Mouse (Mus musculus) ES-Bruce4 (cell line): ENCODE measurements around the gene Prima1. TPM values are rescaled to one million over a fixed set of nuclear protein-coding genes. Genes with fewer than 3 reads are reported as not detected.

Experiments used
- H3K27ac ChIP-seq: 2 replicates; pipeline ENCODE4 v1.5.1; 2012; ENCODE audit warnings: low read length, inconsistent platforms; ENCODE audit not compliant: insufficient read depth
- H3K27me3 ChIP-seq: 2 replicates; pipeline ENCODE4 v1.6.1; 2012; ENCODE audit warnings: mild to moderate bottlenecking, low read length, inconsistent platforms; ENCODE audit not compliant: control insufficient read depth, poor library complexity, insufficient read depth, severe bottlenecking
- H3K36me3 ChIP-seq: 2 replicates; pipeline ENCODE4 v1.6.1; 2012; ENCODE audit warnings: inconsistent platforms, mild to moderate bottlenecking, low read length, moderate library complexity; ENCODE audit not compliant: control insufficient read depth, poor library complexity, insufficient read depth, severe bottlenecking
- H3K4me1 ChIP-seq: one replicate; pipeline ENCODE4 v1.8.1; 2011; ENCODE audit warnings: low read length; ENCODE audit not compliant: control insufficient read depth, insufficient read depth
- H3K4me3 ChIP-seq: 2 replicates; pipeline ENCODE4 v1.5.1; 2011; ENCODE audit warnings: low read depth, mild to moderate bottlenecking, low read length
- H3K9ac ChIP-seq: 2 replicates; pipeline ENCODE4 v1.6.1; 2012; ENCODE audit warnings: low read depth, mild to moderate bottlenecking, inconsistent platforms; ENCODE audit not compliant: poor library complexity, severe bottlenecking
- H3K9me3 ChIP-seq: replicated peaks from 2 replicates; pipeline ENCODE4 v1.6.1; 2012; ENCODE audit warnings: mild to moderate bottlenecking, low read length, inconsistent platforms; ENCODE audit not compliant: control insufficient read depth, poor library complexity, insufficient read depth, severe bottlenecking
- CTCF ChIP-seq: IDR thresholded peaks from one replicate; pipeline ENCODE4 v1.8.1; 2011; ENCODE audit warnings: low read depth, low read length
- EP300 ChIP-seq: IDR thresholded peaks from 2 replicates; pipeline ENCODE4 v1.6.1; 2011; ENCODE audit warnings: low read depth, low read length; ENCODE audit not compliant: insufficient read depth
- POLR2A ChIP-seq: IDR thresholded peaks from one replicate; pipeline ENCODE4 v1.8.1; 2011; ENCODE audit warnings: low read length; ENCODE audit not compliant: insufficient read depth
- polyA plus RNA-seq: library from polyadenylated mRNA; stranded (reverse); fragments of >200 nt; gene quantifications from 2 replicates; pipeline ENCODE4 v1.2.4, GENCODE M21; 2011; ENCODE audit warnings: low read depth; ENCODE audit not compliant: missing spikeins, insufficient read depth, insufficient read length

Prima1 gene
- polyA plus RNA-seq, 1 experiment, result not detected

DNA sequence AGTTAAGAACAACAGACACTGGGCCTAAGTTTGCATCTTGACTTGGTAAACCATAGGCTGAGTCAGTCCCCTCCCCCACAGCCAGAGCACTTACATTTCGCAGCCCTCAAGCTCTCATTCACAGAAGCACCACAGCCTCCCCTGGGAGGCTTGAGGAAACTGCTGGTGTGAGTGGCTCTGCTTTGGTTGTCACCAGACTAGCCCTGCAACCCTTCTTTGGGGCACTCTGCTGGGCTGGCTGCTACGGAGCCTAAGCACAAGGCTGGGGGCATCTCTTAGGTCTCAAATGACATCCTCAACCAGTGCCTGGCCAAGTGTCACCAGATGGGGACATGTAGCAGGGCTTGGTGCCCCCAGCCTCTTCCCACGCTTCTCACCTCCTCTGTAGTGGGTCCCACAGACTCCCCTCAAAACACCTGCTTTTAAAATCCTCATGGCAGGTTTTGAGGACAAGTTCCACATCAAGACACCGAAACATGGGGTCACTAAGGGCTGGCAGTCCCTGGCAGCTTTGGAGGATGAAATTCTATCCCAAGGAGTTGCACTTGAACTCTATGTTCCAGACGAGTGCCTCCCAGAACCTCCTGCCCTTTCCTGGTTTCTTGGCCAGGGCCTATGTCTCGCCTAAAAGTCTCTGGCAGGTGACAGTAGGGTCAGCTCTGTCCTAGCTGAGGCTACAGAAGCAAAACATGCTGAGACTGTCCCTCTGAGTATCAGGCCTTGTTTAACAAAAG is 25.9 kb downstream of the Prima1 start:
- H3K27me3 ChIP-seq, result no peaks in the 10 kb centered on the region
- no peak for TF ChIP-seq POLR2A
- TF ChIP-seq EP300, result no peak
- TF ChIP-seq CTCF, result no peak
- no peak overlapping the region for H3K4me3 ChIP-seq
- H3K4me1 ChIP-seq, result no peaks in the 10 kb centered on the region
- H3K36me3 ChIP-seq, result no peaks in the 10 kb centered on the region
- H3K27ac ChIP-seq, result no peak overlapping the region
- H3K9me3 ChIP-seq, result no peaks in the 10 kb centered on the region
- H3K9ac ChIP-seq, result no peak overlapping the region

DNA sequence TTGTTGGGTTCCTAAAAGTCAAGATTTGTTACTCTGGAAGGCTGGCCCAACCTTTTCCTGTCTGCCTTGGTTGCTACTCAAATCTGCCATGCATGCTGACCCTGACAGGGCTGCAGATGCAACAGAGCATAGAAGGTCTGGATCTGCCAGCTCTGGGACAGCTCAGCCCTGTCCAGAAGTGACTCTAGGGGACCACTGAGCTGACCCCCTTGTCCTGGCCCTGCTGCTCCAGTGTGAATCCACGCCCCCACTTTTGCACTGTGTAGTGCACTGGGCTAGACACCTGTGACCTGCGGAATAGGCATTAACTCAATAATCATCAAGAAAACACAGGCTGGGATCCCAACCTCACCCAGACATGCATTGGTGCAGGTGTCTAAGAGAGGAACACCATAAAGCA is 27.2 kb downstream of the Prima1 start:
- no peak overlapping the region for H3K9ac ChIP-seq
- H3K9me3 ChIP-seq, result no peaks in the 10 kb centered on the region
- H3K36me3 ChIP-seq, result no peaks in the 10 kb centered on the region
- H3K27ac ChIP-seq, result no peak overlapping the region
- H3K4me3 ChIP-seq, result no peak overlapping the region
- TF ChIP-seq POLR2A (no peak), EP300 (no peak), CTCF (no peak)
- no peaks in the 10 kb centered on the region for H3K27me3 ChIP-seq
- no peaks in the 10 kb centered on the region for H3K4me1 ChIP-seq

DNA sequence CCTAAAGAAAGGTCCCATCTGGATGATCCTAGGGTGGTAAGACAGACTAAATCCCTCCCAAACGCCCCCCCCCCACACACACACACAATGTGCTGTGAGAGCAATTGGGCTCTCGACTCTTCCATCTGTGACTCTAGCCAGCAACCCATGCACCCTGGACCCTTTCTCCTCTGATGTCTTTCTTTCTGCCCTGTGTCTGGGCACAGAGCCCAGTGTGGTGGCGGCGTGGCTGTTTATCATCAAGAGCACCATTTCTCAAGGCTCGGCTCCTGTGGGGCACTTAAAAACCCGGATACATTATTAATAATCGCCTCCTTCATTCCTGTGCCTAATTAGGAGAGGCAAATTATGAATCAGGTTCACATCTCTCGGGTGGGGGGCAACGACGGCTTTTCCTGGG is 27.7 kb downstream of the Prima1 start:
- no peak overlapping the region for H3K27ac ChIP-seq
- no peaks in the 10 kb centered on the region for H3K4me1 ChIP-seq
- TF ChIP-seq EP300, result no peak
- H3K36me3 ChIP-seq, result no peaks in the 10 kb centered on the region
- no peak overlapping the region for H3K9ac ChIP-seq
- no peaks in the 10 kb centered on the region for H3K9me3 ChIP-seq
- H3K27me3 ChIP-seq, result no peaks in the 10 kb centered on the region
- no peak overlapping the region for H3K4me3 ChIP-seq

DNA sequence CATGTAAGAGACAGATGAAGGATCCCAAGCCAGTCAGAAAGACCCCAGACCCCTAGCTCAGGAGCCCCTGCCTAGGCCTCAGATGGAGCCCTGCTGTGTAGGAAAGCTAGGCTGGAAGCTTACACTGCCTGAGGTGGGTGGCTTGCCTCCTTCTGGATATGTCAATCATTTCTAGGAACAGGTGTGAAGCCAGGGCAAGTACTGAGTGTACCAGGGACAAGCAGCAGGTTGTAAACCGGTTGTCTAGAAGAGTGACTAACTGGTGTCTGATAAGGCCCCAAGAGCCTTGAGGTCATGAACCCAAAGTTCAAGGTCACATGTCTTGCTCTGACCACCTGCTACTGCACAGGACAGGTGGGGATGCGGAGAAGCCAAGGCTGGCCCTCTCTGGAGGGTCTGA is 28.4 kb downstream of the Prima1 start:
- H3K36me3 ChIP-seq, result no peaks in the 10 kb centered on the region
- no peaks in the 10 kb centered on the region for H3K27me3 ChIP-seq
- H3K9me3 ChIP-seq, result no peaks in the 10 kb centered on the region
- TF ChIP-seq EP300 (no peak), POLR2A (no peak), CTCF (no peak)
- H3K9ac ChIP-seq, result no peak overlapping the region
- H3K4me3 ChIP-seq, result no peak overlapping the region
- H3K4me1 ChIP-seq, result no peaks in the 10 kb centered on the region
- no peak overlapping the region for H3K27ac ChIP-seq

DNA sequence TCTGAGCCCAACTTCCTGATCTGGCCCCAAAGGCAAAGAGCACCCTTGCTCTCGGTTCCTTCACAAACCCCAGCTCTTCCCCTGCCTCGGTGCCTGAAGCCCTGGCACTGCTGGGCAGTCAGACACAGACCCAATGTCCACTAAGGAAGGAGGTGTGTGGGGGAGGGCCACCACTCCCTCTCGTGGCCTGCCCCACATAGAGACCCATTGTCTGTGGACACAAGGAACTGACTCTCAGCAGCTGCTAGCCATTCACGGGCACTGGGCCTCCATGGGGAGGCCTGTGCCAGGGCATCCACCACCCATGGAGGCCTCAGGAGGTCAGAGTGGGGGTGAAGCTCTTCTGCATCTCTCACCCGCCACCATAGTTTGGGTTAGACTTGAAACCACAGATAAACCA is 30.9 kb downstream of the Prima1 start:
- H3K9me3 ChIP-seq, result no peaks in the 10 kb centered on the region
- H3K4me3 ChIP-seq, result no peak overlapping the region
- H3K27ac ChIP-seq, result no peak overlapping the region
- no peaks in the 10 kb centered on the region for H3K4me1 ChIP-seq
- no peaks in the 10 kb centered on the region for H3K36me3 ChIP-seq
- TF ChIP-seq POLR2A, result no peak
- no peaks in the 10 kb centered on the region for H3K27me3 ChIP-seq
- H3K9ac ChIP-seq, result no peak overlapping the region

DNA sequence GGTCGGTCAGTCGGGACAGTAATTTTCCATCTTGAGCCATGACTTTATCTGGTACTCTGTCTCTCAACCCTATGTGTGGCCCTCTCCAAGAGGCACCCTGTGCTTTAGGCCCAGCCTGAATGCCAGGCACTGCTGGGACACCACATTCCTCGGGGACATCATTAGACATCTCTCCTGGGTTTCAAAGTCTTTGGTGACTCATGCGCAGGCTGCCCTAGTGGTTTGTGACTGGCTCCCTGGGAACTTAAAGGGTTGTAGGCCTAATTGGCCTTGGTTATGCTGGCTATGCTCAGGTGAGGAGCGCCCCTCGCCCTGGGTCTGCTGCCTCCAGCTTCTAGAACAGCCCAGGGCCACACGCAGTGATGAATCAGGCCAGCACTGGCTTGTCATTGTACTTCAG is 32.4 kb downstream of the Prima1 start:
- no peak for TF ChIP-seq CTCF
- no peak for TF ChIP-seq POLR2A
- no peak for TF ChIP-seq EP300
- Histone ChIP-seq H3K9me3 (no peaks in the 10 kb centered on the region), H3K27ac (no peak overlapping the region), H3K36me3 (no peaks in the 10 kb centered on the region), H3K27me3 (no peaks in the 10 kb centered on the region), H3K4me3 (no peak overlapping the region), H3K9ac (no peak overlapping the region), H3K4me1 (no peaks in the 10 kb centered on the region)
